Mouse (Mus musculus): ENCODE data around the gene Acta1. TPM values are rescaled to one million over a fixed set of nuclear protein-coding genes. Genes with fewer than 3 reads are reported as not detected.

The Acta1 gene
- total and polyA plus RNA-seq, 2 experiments from 2014 or later = 149 to 491 TPM

GRCm38 (mm10) chr8:123851590-123851989 is 43.0 kb downstream of the Acta1 start:
- WGBS = 70% methylated on average over 5 of the region's 5 CpGs
- Histone ChIP-seq H3K9ac (replicated peaks; ENCODE audit: low read depth, low read length) (no peak overlapping the region), H3K9me3 (replicated peaks; ENCODE audit: control insufficient read depth, low read length) (no peaks in the 10 kb centered on the region), H3K27me3 (ENCODE audit: control insufficient read depth, insufficient read depth, low read length) (no peaks in the 10 kb centered on the region), H3K27ac (ENCODE audit: low read depth) (no peak overlapping the region), H3K4me2 (ENCODE audit: low read depth, low read length) (no peak overlapping the region), H3K4me3 (ENCODE audit: low read depth, low read length) (no peak overlapping the region), H3K4me1 (ENCODE audit: control insufficient read depth, insufficient read depth) (no peaks in the 10 kb centered on the region), H3K36me3 (replicated peaks; ENCODE audit: control insufficient read depth, insufficient read depth, low read length) (no peaks in the 10 kb centered on the region)
- ATAC-seq (ENCODE audit: insufficient read depth, low read depth) = no peak
- TF ChIP-seq EP300 (IDR thresholded peaks at IDR 0.05; ENCODE audit: low read depth) (no peak), CTCF (IDR thresholded peaks at IDR 0.05; ENCODE audit: low read depth) (no peak)
- no peak for DNase-seq (ENCODE audit: low spot score)

- Histone ChIP-seq H3K4me2 (ENCODE audit: low read depth, low read length) (no peak overlapping the region), H3K9ac (replicated peaks; ENCODE audit: low read depth, low read length) (no peak overlapping the region), H3K4me3 (ENCODE audit: low read depth, low read length) (no peak overlapping the region), H3K36me3 (replicated peaks; ENCODE audit: control insufficient read depth, insufficient read depth, low read length) (no peaks in the 10 kb centered on the region), H3K27me3 (ENCODE audit: control insufficient read depth, insufficient read depth, low read length) (no peaks in the 10 kb centered on the region), H3K9me3 (replicated peaks; ENCODE audit: control insufficient read depth, low read length) (no peaks in the 10 kb centered on the region), H3K27ac (ENCODE audit: low read depth) (no peak overlapping the region), H3K4me1 (ENCODE audit: control insufficient read depth, insufficient read depth) (no peaks in the 10 kb centered on the region)
- TF ChIP-seq CTCF (IDR thresholded peaks at IDR 0.05; ENCODE audit: low read depth) (no peak), EP300 (IDR thresholded peaks at IDR 0.05; ENCODE audit: low read depth) (no peak)
- DNase-seq (ENCODE audit: low spot score) (no peak), ATAC-seq (ENCODE audit: insufficient read depth, low read depth) (no peak)
- 75% methylated on average over 4 of the region's 4 CpGs for WGBS
These were observed 45.2 kb downstream of the Acta1 start for GRCm38 (mm10) chr8:123849352-123849751.

GRCm38 (mm10) chr8:123847546-123847945 is 47.0 kb downstream of the Acta1 start:
- Histone ChIP-seq H3K4me2 (ENCODE audit: low read depth, low read length) (no peak overlapping the region), H3K9me3 (replicated peaks; ENCODE audit: control insufficient read depth, low read length) (no peaks in the 10 kb centered on the region), H3K27ac (ENCODE audit: low read depth) (no peak overlapping the region), H3K4me1 (ENCODE audit: control insufficient read depth, insufficient read depth) (no peaks in the 10 kb centered on the region), H3K9ac (replicated peaks; ENCODE audit: low read depth, low read length) (no peak overlapping the region), H3K27me3 (ENCODE audit: control insufficient read depth, insufficient read depth, low read length) (no peaks in the 10 kb centered on the region), H3K36me3 (replicated peaks; ENCODE audit: control insufficient read depth, insufficient read depth, low read length) (0 out of 2 replicates have a peak, but pooled peaks cover under 1% of the 10 kb centered on the region), H3K4me3 (ENCODE audit: low read depth, low read length) (no peak overlapping the region)
- TF ChIP-seq CTCF (IDR thresholded peaks at IDR 0.05; ENCODE audit: low read depth) = no peak
- no peak for TF ChIP-seq EP300 (IDR thresholded peaks at IDR 0.05; ENCODE audit: low read depth)
- no peak for ATAC-seq (ENCODE audit: insufficient read depth, low read depth)
- WGBS = 50% methylated on average over 3 of the region's 3 CpGs
- no peak for DNase-seq (ENCODE audit: low spot score)

GRCm38 (mm10) chr8:123846509-123846908 is 48.0 kb downstream of the Acta1 start:
- Histone ChIP-seq H3K4me3 (ENCODE audit: low read depth, low read length) (no peak overlapping the region), H3K36me3 (replicated peaks; ENCODE audit: control insufficient read depth, insufficient read depth, low read length) (0 out of 2 replicates have a peak, but pooled peaks cover 10% of the 10 kb centered on the region), H3K27ac (ENCODE audit: low read depth) (no peak overlapping the region), H3K4me2 (ENCODE audit: low read depth, low read length) (no peak overlapping the region), H3K4me1 (ENCODE audit: control insufficient read depth, insufficient read depth) (no peaks in the 10 kb centered on the region), H3K9me3 (replicated peaks; ENCODE audit: control insufficient read depth, low read length) (no peaks in the 10 kb centered on the region), H3K27me3 (ENCODE audit: control insufficient read depth, insufficient read depth, low read length) (no peaks in the 10 kb centered on the region), H3K9ac (replicated peaks; ENCODE audit: low read depth, low read length) (no peak overlapping the region)
- ATAC-seq (ENCODE audit: insufficient read depth, low read depth) (no peak), DNase-seq (ENCODE audit: low spot score) (no peak)
- no peak for TF ChIP-seq EP300 (IDR thresholded peaks at IDR 0.05; ENCODE audit: low read depth)
- TF ChIP-seq CTCF (IDR thresholded peaks at IDR 0.05; ENCODE audit: low read depth) = no peak
- WGBS = 83% methylated on average over 12 of the region's 12 CpGs

- TF ChIP-seq CTCF (IDR thresholded peaks at IDR 0.05; ENCODE audit: low read depth) (no peak), EP300 (IDR thresholded peaks at IDR 0.05; ENCODE audit: low read depth) (no peak)
- no peak for DNase-seq (ENCODE audit: low spot score)
- H3K27me3 ChIP-seq (ENCODE audit: control insufficient read depth, insufficient read depth, low read length) = no peaks in the 10 kb centered on the region
- H3K9ac ChIP-seq (replicated peaks; ENCODE audit: low read depth, low read length) = no peak overlapping the region
- H3K9me3 ChIP-seq (replicated peaks; ENCODE audit: control insufficient read depth, low read length) = no peaks in the 10 kb centered on the region
- WGBS = 87% methylated on average over 10 of the region's 10 CpGs
- H3K4me3 ChIP-seq (ENCODE audit: low read depth, low read length) = no peak overlapping the region
- H3K27ac ChIP-seq (ENCODE audit: low read depth) = no peak overlapping the region
- ATAC-seq (ENCODE audit: insufficient read depth, low read depth) = no peak
- no peaks in the 10 kb centered on the region for H3K4me1 ChIP-seq (ENCODE audit: control insufficient read depth, insufficient read depth)
- H3K36me3 ChIP-seq (replicated peaks; ENCODE audit: control insufficient read depth, insufficient read depth, low read length) = 0 out of 2 replicates have a peak, but pooled peaks cover 10% of the 10 kb centered on the region
- no peak overlapping the region for H3K4me2 ChIP-seq (ENCODE audit: low read depth, low read length)
These were observed 48.6 kb downstream of the Acta1 start for GRCm38 (mm10) chr8:123845991-123846390.

- 86% methylated on average over 13 of the region's 13 CpGs for WGBS
These were observed 49.4 kb downstream of the Acta1 start for GRCm38 (mm10) chr8:123845114-123845513.

More at GRCm38 (mm10) chr8:123845114-123845513, 49.4 kb downstream of the Acta1 start:
- no peak for DNase-seq (ENCODE audit: low spot score)
- H3K27ac ChIP-seq (ENCODE audit: low read depth) = no peak overlapping the region
- no peak for ATAC-seq (ENCODE audit: insufficient read depth, low read depth)
- H3K4me2 ChIP-seq (ENCODE audit: low read depth, low read length) = no peak overlapping the region
- H3K27me3 ChIP-seq (ENCODE audit: control insufficient read depth, insufficient read depth, low read length) = no peaks in the 10 kb centered on the region
- H3K4me1 ChIP-seq (ENCODE audit: control insufficient read depth, insufficient read depth) = no peaks in the 10 kb centered on the region
- TF ChIP-seq EP300 (IDR thresholded peaks at IDR 0.05; ENCODE audit: low read depth) (no peak), CTCF (IDR thresholded peaks at IDR 0.05; ENCODE audit: low read depth) (no peak)
- no peak overlapping the region for H3K9ac ChIP-seq (replicated peaks; ENCODE audit: low read depth, low read length)
- no peaks in the 10 kb centered on the region for H3K9me3 ChIP-seq (replicated peaks; ENCODE audit: control insufficient read depth, low read length)
- no peak overlapping the region for H3K4me3 ChIP-seq (ENCODE audit: low read depth, low read length)
- 0 out of 2 replicates have a peak, but pooled peaks cover 10% of the 10 kb centered on the region for H3K36me3 ChIP-seq (replicated peaks; ENCODE audit: control insufficient read depth, insufficient read depth, low read length)

All from heart, postnatal 0 days (tissue).